Mouse (Mus musculus) stomach, postnatal 0 days (tissue): Measurements from ENCODE around the gene Panx3.

Experiments
- CTCF ChIP-seq: IDR thresholded peaks from 2 replicates; pipeline ENCODE4 v1.5.1; 2016; ENCODE audit warnings: antibody characterized with exemption, low read depth, mild to moderate bottlenecking, moderate library complexity
- EP300 ChIP-seq: optimal IDR thresholded peaks from 2 replicates; pipeline ENCODE3; 2016; ENCODE audit warnings: antibody characterized with exemption

DNA sequence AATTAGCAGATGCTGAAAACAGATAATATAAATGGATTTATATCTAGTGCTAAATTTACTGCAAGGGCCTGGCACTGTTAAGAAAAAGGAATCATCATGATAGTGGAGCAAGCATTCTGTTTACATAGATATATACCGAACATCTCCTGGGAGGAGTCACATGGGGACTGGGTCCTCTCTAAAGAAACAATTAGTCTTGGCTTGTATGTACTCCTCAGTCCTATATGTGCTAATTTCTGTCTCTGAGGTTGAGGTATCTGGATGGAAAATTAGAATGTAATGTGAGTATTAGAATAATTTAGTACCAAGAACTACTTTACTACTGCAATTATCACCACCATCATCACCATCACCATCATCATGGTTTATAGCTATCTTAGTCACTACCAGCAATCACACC lies 47.1 kb upstream of the Panx3 start, which contains the start of gene Olfr160:
- TF ChIP-seq CTCF (no peak), EP300 (no peak)
